Comparison of ENCODE assay signal across 15 mouse cellular contexts in genomic region chr12:17779093-17779492, GRCm38 (mm10).
A peak's percentile ranks its signal among the peaks of the same experiment; 100 is the strongest.
DNase-seq lines count a peak whose midpoint lies in the region; ATAC-seq and TF ChIP-seq lines count a peak whose summit lies in the region.
"Had no signal": no experiment of that assay in that cellular context is flagged by ENCODE, and none has a peak within 500 bp of the region (broad histone marks: within the 10 kb centered on the region; RNA-seq: fewer than 3 reads in every experiment).

No protein-coding gene starts in this region.

- no peak overlapping the region for H3K9ac ChIP-seq in neural tube, embryonic 13.5 days
- no peak overlapping the region for H3K9ac ChIP-seq in midbrain, postnatal 0 days (replicated peaks; ENCODE audit: low read length, poor library complexity, severe bottlenecking)
- H3K9ac ChIP-seq: liver, embryonic 15.5 days had no signal

- no peaks in the 10 kb centered on the region for H3K36me3 ChIP-seq in neural tube, embryonic 13.5 days
- no peaks in the 10 kb centered on the region for H3K36me3 ChIP-seq in midbrain, embryonic 10.5 days
- no peaks in the 10 kb centered on the region for H3K36me3 ChIP-seq in midbrain, postnatal 0 days (ENCODE audit: insufficient read depth, low read length)
- H3K36me3 ChIP-seq in thymus, adult 2 months (ENCODE audit: control insufficient read depth, insufficient read depth, low read length): no peaks in the 10 kb centered on the region
- H3K36me3 ChIP-seq: forebrain, embryonic 10.5 days; heart, embryonic 10.5 days; liver, embryonic 15.5 days had no signal

- TF ChIP-seq POLR2A in thymus, adult 2 months (IDR thresholded peaks at IDR 0.05; ENCODE audit: control insufficient read depth, extremely low read depth, insufficient read depth, low read length, poor library complexity): no peak

- no peak overlapping the region for H3K4me3 ChIP-seq in neural tube, embryonic 13.5 days
- H3K4me3 ChIP-seq in midbrain, embryonic 10.5 days: no peak overlapping the region
- H3K4me3 ChIP-seq in midbrain, postnatal 0 days (ENCODE audit: low read depth, low read length): no peak overlapping the region
- H3K4me3 ChIP-seq in thymus, adult 2 months (ENCODE audit: control insufficient read depth, insufficient read depth, low read length): no peak overlapping the region
- H3K4me3 ChIP-seq: forebrain, embryonic 10.5 days; heart, embryonic 10.5 days; liver, embryonic 15.5 days had no signal

- no peaks in the 10 kb centered on the region; the same call in 1 of the 2 replicates for H3K4me1 ChIP-seq in neural tube, embryonic 13.5 days (replicated peaks)
- peaks cover 10% of the 10 kb centered on the region for H3K4me1 ChIP-seq in midbrain, embryonic 10.5 days
- no peaks in the 10 kb centered on the region for H3K4me1 ChIP-seq in midbrain, postnatal 0 days (ENCODE audit: insufficient read depth, low read length)
- H3K4me1 ChIP-seq in thymus, adult 2 months (replicated peaks; ENCODE audit: control insufficient read depth, insufficient read depth, low read length): peaks cover 6% of the 10 kb centered on the region
- H3K4me1 ChIP-seq: liver, embryonic 15.5 days had no signal

- DNase-seq in neural tube, embryonic 10.5 days (ENCODE audit: extremely low spot score, low spot score): no peak
- DNase-seq in midbrain, embryonic 10.5 days (ENCODE audit: low spot score): no peak
- DNase-seq in midbrain, postnatal 0 days (ENCODE audit: low spot score): peak; percentile 15
- DNase-seq in lung, postnatal 25 days (ENCODE audit: low spot score): no peak
- DNase-seq in adrenal gland, postnatal 25 days: no peak
- no peak for DNase-seq in thymus, adult 2 months
- DNase-seq: gastrocnemius, postnatal 36 days; kidney, adult 11 months had no signal

- H3K27ac ChIP-seq in neural tube, embryonic 13.5 days (replicated peaks): no peak overlapping the region
- 0 out of 2 replicates have a peak overlapping the region, but pooled peaks have one; percentile 46 for H3K27ac ChIP-seq in midbrain, embryonic 10.5 days (replicated peaks)
- H3K27ac ChIP-seq in midbrain, postnatal 0 days (ENCODE audit: low read depth, low read length): no peak overlapping the region
- H3K27ac ChIP-seq in thymus, adult 2 months (ENCODE audit: control insufficient read depth, insufficient read depth, low read length): no peak overlapping the region
- H3K27ac ChIP-seq: forebrain, embryonic 10.5 days; heart, embryonic 10.5 days; kidney, postnatal 0 days; liver, embryonic 15.5 days; stomach, postnatal 0 days had no signal

- no peaks in the 10 kb centered on the region for H3K9me3 ChIP-seq in neural tube, embryonic 13.5 days
- H3K9me3 ChIP-seq in midbrain, embryonic 10.5 days (replicated peaks): no peaks in the 10 kb centered on the region
- H3K9me3 ChIP-seq in midbrain, postnatal 0 days (ENCODE audit: low read length): no peaks in the 10 kb centered on the region
- H3K9me3 ChIP-seq: forebrain, embryonic 10.5 days; heart, embryonic 10.5 days; liver, embryonic 15.5 days had no signal

- H3K4me2 ChIP-seq in neural tube, embryonic 13.5 days: no peak overlapping the region
- H3K4me2 ChIP-seq in midbrain, postnatal 0 days (ENCODE audit: low read depth, low read length, poor library complexity, severe bottlenecking): no peak overlapping the region
- H3K4me2 ChIP-seq: liver, embryonic 15.5 days had no signal

- peak; percentile 65 for ATAC-seq in neural tube, embryonic 13.5 days (ENCODE audit: low read depth)
- ATAC-seq in midbrain, postnatal 0 days (ENCODE audit: low FRiP score): no peak
- ATAC-seq: lung, postnatal 0 days had no signal

- H3K27me3 ChIP-seq in neural tube, embryonic 13.5 days: no peaks in the 10 kb centered on the region
- no peaks in the 10 kb centered on the region for H3K27me3 ChIP-seq in midbrain, embryonic 10.5 days (ENCODE audit: low read depth, poor library complexity, severe bottlenecking)
- no peaks in the 10 kb centered on the region for H3K27me3 ChIP-seq in midbrain, postnatal 0 days (ENCODE audit: insufficient read depth, low read length)
- H3K27me3 ChIP-seq in thymus, adult 2 months (ENCODE audit: control insufficient read depth, insufficient read depth, low read length): no peaks in the 10 kb centered on the region
- H3K27me3 ChIP-seq: liver, embryonic 15.5 days had no signal

- no peak for TF ChIP-seq CTCF in midbrain, postnatal 0 days (IDR thresholded peaks at IDR 0.05)
- no peak for TF ChIP-seq CTCF in thymus, adult 2 months (IDR thresholded peaks at IDR 0.05; ENCODE audit: borderline replicate concordance, control insufficient read depth, extremely low read depth, insufficient read depth, low read length, poor library complexity)

- 17% methylated on average over 3 of the region's 3 CpGs for WGBS in neural tube, embryonic 13.5 days
- 23% methylated on average over 3 of the region's 3 CpGs for WGBS in midbrain, embryonic 10.5 days
- WGBS in midbrain, postnatal 0 days: 19% methylated on average over 3 of the region's 3 CpGs
- 93% methylated on average over 3 of the region's 3 CpGs for WGBS in thymus, adult 2 months
